Mouse (Mus musculus): ENCODE measurements around the gene Hoxd9. TPM values are rescaled to one million over a fixed set of nuclear protein-coding genes. Genes with fewer than 3 reads are reported as not detected.

The Hoxd9 gene
- polyA plus RNA-seq, 1 experiment from 2014 or later = not detected

GRCm38 (mm10) chr2:74738623-74739475 lies 41.3 kb downstream of the Hoxd9 start:
- WGBS = 2% methylated on average over 20 of the region's 20 CpGs
- Histone ChIP-seq H3K27me3 (replicated peaks; ENCODE audit: control insufficient read depth, insufficient read depth, low read length) (peaks cover 40% of the 10 kb centered on the region), H3K36me3 (ENCODE audit: control insufficient read depth, insufficient read depth, low read length) (no peaks in the 10 kb centered on the region), H3K4me3 (ENCODE audit: low read length) (peak overlapping the region; percentile 42), H3K4me2 (ENCODE audit: low read length) (peak overlapping the region; percentile 67), H3K27ac (ENCODE audit: low read depth, low read length) (peak overlapping the region; percentile 83), H3K9me3 (ENCODE audit: control insufficient read depth, low read length) (no peaks in the 10 kb centered on the region), H3K9ac (ENCODE audit: low read depth, low read length) (peak overlapping the region; percentile 66; the same call in 1 of the 2 replicates), H3K4me1 (ENCODE audit: control insufficient read depth, insufficient read depth, low read depth, low read length) (no peaks in the 10 kb centered on the region; the same call in 1 of the 2 replicates)
- ATAC-seq = no peak

GRCm38 (mm10) chr2:74739476-74739800 lies 41.9 kb downstream of the Hoxd9 start:
- whole genome bisulfite sequencing = 3% methylated on average over 2 of the region's 2 CpGs
- Histone ChIP-seq H3K27ac (ENCODE audit: low read depth, low read length) (peak overlapping the region; percentile 88), H3K9ac (ENCODE audit: low read depth, low read length) (peak overlapping the region; percentile 68; the same call in 1 of the 2 replicates), H3K9me3 (ENCODE audit: control insufficient read depth, low read length) (no peaks in the 10 kb centered on the region), H3K27me3 (replicated peaks; ENCODE audit: control insufficient read depth, insufficient read depth, low read length) (peaks cover 46% of the 10 kb centered on the region), H3K4me2 (ENCODE audit: low read length) (peak overlapping the region; percentile 67), H3K36me3 (ENCODE audit: control insufficient read depth, insufficient read depth, low read length) (no peaks in the 10 kb centered on the region), H3K4me3 (ENCODE audit: low read length) (peak overlapping the region; percentile 42), H3K4me1 (ENCODE audit: control insufficient read depth, insufficient read depth, low read depth, low read length) (no peaks in the 10 kb centered on the region; the same call in 1 of the 2 replicates)
- no peak for ATAC-seq

DNA sequence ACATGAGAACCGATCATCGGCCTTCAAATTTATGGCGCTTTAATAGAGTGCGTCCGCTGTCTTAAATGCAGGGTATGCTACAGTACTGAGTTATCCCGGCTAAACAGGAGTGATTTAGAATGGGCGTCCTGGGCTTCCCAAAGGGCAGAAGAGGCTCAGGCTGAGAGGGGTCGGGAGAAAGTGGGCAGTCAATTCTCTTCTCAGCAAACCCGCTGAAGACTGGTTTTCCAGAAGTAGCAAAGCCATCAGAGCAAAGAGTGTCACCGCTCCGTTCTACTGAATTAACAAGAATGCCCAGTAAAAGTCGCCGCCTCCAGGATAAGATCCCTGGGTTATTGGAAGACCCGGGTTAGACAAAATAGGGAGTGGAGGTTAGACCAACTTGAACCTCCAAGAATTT lies 42.3 kb downstream of the Hoxd9 start:
- WGBS = 3% methylated on average over 14 of the region's 14 CpGs
- no peaks in the 10 kb centered on the region; the same call in 1 of the 2 replicates for H3K4me1 ChIP-seq (ENCODE audit: control insufficient read depth, insufficient read depth, low read depth, low read length)
- H3K9me3 ChIP-seq (ENCODE audit: control insufficient read depth, low read length) = no peaks in the 10 kb centered on the region
- H3K4me2 ChIP-seq (ENCODE audit: low read length) = peak overlapping the region; percentile 67
- H3K4me3 ChIP-seq (ENCODE audit: low read length) = peak overlapping the region; percentile 42
- H3K27ac ChIP-seq (ENCODE audit: low read depth, low read length) = peak overlapping the region; percentile 88
- no peaks in the 10 kb centered on the region for H3K36me3 ChIP-seq (ENCODE audit: control insufficient read depth, insufficient read depth, low read length)
- ATAC-seq = no peak
- peaks cover 49% of the 10 kb centered on the region for H3K27me3 ChIP-seq (replicated peaks; ENCODE audit: control insufficient read depth, insufficient read depth, low read length)
- H3K9ac ChIP-seq (ENCODE audit: low read depth, low read length) = peak overlapping the region; percentile 68

DNA sequence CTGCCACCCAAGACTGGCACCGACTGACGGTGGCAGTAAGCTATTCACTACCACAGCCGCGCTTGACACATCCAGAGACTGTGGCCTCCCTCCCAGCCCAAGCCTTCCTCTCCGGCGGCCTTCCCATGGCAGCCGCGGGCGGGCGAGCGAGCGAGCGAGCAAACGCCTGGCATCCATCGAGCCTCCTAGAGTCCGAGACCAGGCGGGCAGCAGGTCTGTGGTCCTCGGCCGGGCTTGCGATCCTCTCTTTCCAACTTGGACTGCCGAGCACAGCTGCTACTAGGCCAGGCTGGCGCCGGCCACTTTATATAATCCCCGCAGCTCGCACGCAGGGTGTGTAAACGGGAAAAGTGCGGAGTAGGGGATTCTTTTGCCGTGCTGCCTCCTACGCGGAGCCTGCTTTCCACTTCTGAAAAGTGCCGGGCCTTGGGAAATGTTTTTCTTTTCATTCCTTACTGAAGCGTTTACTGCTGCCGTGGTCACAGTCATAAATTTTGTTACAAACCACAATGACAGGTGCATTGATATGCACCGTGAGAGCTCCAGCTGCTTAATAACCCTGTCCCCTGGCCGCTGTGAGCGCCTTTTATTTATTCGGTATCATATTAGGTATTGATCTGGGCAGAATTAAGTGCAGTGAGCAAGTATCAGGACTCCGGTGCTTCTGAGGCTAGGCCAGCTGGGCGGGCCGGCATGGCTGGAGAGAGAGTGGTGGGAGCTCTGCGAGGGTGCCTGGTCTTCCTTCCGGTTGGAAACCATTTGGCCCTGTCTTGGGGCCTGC lies 43.0 kb downstream of the Hoxd9 start:
- ATAC-seq = peak; percentile 3; the same call in 1 of the 2 replicates
- under 1% methylated on average over 43 of the region's 43 CpGs for WGBS
- peak overlapping the region; percentile 88 for H3K27ac ChIP-seq (ENCODE audit: low read depth, low read length)
- H3K36me3 ChIP-seq (ENCODE audit: control insufficient read depth, insufficient read depth, low read length) = no peaks in the 10 kb centered on the region
- peak overlapping the region; percentile 67 for H3K4me2 ChIP-seq (ENCODE audit: low read length)
- H3K4me3 ChIP-seq (ENCODE audit: low read length) = peak overlapping the region; percentile 42
- peak overlapping the region; percentile 68 for H3K9ac ChIP-seq (ENCODE audit: low read depth, low read length)
- no peaks in the 10 kb centered on the region; the same call in 1 of the 2 replicates for H3K4me1 ChIP-seq (ENCODE audit: control insufficient read depth, insufficient read depth, low read depth, low read length)
- H3K9me3 ChIP-seq (ENCODE audit: control insufficient read depth, low read length) = no peaks in the 10 kb centered on the region
- H3K27me3 ChIP-seq (replicated peaks; ENCODE audit: control insufficient read depth, insufficient read depth, low read length) = peaks cover 55% of the 10 kb centered on the region

GRCm38 (mm10) chr2:74741252-74741978 lies 43.9 kb downstream of the Hoxd9 start:
- peak overlapping the region; percentile 51 for H3K27ac ChIP-seq (ENCODE audit: low read depth, low read length)
- H3K4me2 ChIP-seq (ENCODE audit: low read length) = peak overlapping the region; percentile 67
- no peaks in the 10 kb centered on the region for H3K36me3 ChIP-seq (ENCODE audit: control insufficient read depth, insufficient read depth, low read length)
- no peaks in the 10 kb centered on the region; the same call in 1 of the 2 replicates for H3K4me1 ChIP-seq (ENCODE audit: control insufficient read depth, insufficient read depth, low read depth, low read length)
- no peak overlapping the region for H3K9ac ChIP-seq (ENCODE audit: low read depth, low read length)
- no peak for ATAC-seq
- H3K4me3 ChIP-seq (ENCODE audit: low read length) = no peak overlapping the region
- no peaks in the 10 kb centered on the region for H3K9me3 ChIP-seq (ENCODE audit: control insufficient read depth, low read length)
- peaks cover 53% of the 10 kb centered on the region for H3K27me3 ChIP-seq (replicated peaks; ENCODE audit: control insufficient read depth, insufficient read depth, low read length)
- WGBS = 32% methylated on average over 2 of the region's 3 CpGs

DNA sequence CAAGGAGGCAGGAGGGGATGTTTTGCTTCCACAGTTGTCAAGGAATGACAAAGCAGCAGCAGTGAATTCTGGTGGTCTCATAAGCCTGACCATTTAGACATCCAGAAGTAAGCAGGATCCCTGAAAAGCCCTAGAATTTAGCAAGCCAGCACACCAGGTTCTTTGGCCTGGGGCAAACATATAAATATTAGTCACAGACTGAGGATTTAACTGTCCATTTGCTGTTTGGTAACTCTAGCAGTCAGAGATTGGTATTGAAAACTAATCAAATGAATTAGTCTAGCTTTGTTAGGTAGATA lies 44.4 kb downstream of the Hoxd9 start:
- H3K27me3 ChIP-seq (replicated peaks; ENCODE audit: control insufficient read depth, insufficient read depth, low read length) = peaks cover 52% of the 10 kb centered on the region
- no peaks in the 10 kb centered on the region for H3K9me3 ChIP-seq (ENCODE audit: control insufficient read depth, low read length)
- peak overlapping the region; percentile 51; the same call in 1 of the 2 replicates for H3K27ac ChIP-seq (ENCODE audit: low read depth, low read length)
- H3K36me3 ChIP-seq (ENCODE audit: control insufficient read depth, insufficient read depth, low read length) = no peaks in the 10 kb centered on the region
- peaks cover 2% of the 10 kb centered on the region; the same call in 1 of the 2 replicates for H3K4me1 ChIP-seq (ENCODE audit: control insufficient read depth, insufficient read depth, low read depth, low read length)
- no peak for ATAC-seq
- H3K9ac ChIP-seq (ENCODE audit: low read depth, low read length) = no peak overlapping the region
- no peak overlapping the region for H3K4me3 ChIP-seq (ENCODE audit: low read length)
- peak overlapping the region; percentile 67 for H3K4me2 ChIP-seq (ENCODE audit: low read length)

DNA sequence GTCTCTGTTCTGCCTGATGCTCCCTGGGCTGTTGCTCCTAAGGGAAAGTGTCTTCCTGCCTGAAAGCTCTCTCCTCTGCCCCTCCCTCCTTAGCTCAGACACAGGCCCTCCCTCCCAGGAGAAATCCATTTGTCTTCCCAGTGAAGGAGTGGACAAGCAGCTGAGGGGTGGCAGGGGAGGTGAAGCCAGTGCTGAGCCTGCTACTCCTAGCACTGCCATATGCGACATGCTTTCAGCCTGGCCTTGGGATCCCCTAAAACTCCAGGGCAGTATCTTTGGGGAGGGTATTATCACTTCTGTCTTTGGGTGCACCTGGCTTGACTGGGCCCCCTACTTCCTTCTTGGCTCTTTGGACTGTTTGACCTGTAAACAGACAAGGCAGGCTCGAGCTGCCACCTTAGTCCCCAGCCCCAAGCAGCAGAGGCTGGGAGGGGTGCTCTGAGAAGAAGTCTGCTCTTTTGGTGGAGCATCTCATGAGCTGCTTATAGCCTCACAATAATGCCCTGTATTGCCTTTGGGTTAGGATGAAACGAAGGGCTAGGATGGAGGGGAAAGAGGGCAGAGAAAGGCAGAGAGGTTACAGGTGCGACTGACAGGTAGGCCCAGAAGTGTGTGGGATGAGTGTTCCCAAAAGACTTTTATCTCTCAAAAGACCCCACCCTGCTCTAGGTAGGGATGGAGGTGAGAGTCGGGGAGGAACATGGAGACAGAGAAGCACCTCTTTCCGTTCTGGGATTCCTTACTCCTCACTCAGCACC lies 48.2 kb downstream of the Hoxd9 start:
- no peaks in the 10 kb centered on the region for H3K9me3 ChIP-seq (ENCODE audit: control insufficient read depth, low read length)
- peak overlapping the region; percentile 50 for H3K4me2 ChIP-seq (ENCODE audit: low read length)
- H3K4me1 ChIP-seq (ENCODE audit: control insufficient read depth, insufficient read depth, low read depth, low read length) = peaks cover 2% of the 10 kb centered on the region; the same call in 1 of the 2 replicates
- ATAC-seq = peak; percentile 44; the same call in 1 of the 2 replicates
- WGBS = under 1% methylated on average over 6 of the region's 6 CpGs
- peak overlapping the region; percentile 45 for H3K9ac ChIP-seq (ENCODE audit: low read depth, low read length)
- H3K27ac ChIP-seq (ENCODE audit: low read depth, low read length) = peak overlapping the region; percentile 79
- H3K4me3 ChIP-seq (ENCODE audit: low read length) = peak overlapping the region; percentile 29
- peaks cover 43% of the 10 kb centered on the region for H3K27me3 ChIP-seq (replicated peaks; ENCODE audit: control insufficient read depth, insufficient read depth, low read length)
- no peaks in the 10 kb centered on the region for H3K36me3 ChIP-seq (ENCODE audit: control insufficient read depth, insufficient read depth, low read length)

GRCm38 (mm10) chr2:74746298-74746921 lies 48.9 kb downstream of the Hoxd9 start:
- peak overlapping the region; percentile 29 for H3K4me3 ChIP-seq (ENCODE audit: low read length)
- no peaks in the 10 kb centered on the region for H3K36me3 ChIP-seq (ENCODE audit: control insufficient read depth, insufficient read depth, low read length)
- H3K9ac ChIP-seq (ENCODE audit: low read depth, low read length) = peak overlapping the region; percentile 45
- no peaks in the 10 kb centered on the region for H3K9me3 ChIP-seq (ENCODE audit: control insufficient read depth, low read length)
- H3K4me2 ChIP-seq (ENCODE audit: low read length) = peak overlapping the region; percentile 50
- peaks cover 44% of the 10 kb centered on the region for H3K27me3 ChIP-seq (replicated peaks; ENCODE audit: control insufficient read depth, insufficient read depth, low read length)
- no peak for ATAC-seq
- peak overlapping the region; percentile 79 for H3K27ac ChIP-seq (ENCODE audit: low read depth, low read length)
- WGBS = 1% methylated on average over 55 of the region's 58 CpGs
- H3K4me1 ChIP-seq (ENCODE audit: control insufficient read depth, insufficient read depth, low read depth, low read length) = peaks cover 2% of the 10 kb centered on the region; the same call in 1 of the 2 replicates

Measured in hindbrain, embryonic 16.5 days (tissue).